8 mouse cellular contexts compared by ENCODE assay signal in the genomic region with DNA sequence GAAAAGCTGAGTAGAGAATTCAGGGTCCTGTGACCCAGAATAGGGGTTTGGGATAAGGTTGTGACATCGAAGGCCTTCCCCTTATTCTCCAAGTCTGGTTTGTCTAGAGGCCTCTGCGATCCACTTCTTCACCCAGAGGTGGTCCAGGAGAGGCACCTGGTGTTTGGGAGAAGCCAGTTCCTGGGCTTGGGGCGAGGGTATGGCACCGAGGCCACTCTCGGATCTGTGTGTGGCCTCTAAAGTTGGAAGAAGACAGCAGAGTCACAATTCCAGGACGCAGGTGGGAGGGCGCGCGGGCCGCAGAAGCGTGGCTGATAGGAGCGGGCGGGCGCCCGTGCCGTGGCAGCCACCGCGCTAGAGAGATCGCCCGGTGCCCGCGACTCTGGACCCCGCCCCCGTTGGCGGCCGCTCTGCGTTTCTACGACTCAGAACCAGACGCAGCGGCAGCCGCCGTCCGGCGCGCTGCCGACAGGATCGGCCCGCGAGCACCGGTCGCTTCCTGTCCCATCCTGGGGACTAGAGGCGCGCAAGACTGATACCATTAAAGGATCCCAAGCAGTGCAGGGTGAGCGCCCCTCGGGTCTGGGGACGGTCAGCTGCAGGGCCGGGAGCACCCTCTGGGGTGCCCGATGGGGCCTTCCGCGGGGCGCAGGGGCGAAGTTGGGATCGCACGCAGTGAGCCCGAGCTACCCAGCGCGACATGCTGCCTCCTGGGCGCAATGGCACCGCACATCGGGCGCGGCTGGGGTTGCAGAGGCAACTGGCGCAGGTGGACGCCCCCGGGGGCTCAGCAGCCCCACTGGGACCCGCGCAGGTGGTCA. TPM values are rescaled to one million over a fixed set of nuclear protein-coding genes. Genes with fewer than 3 reads are reported as not detected.
A peak's percentile ranks its signal among the peaks of the same experiment; 100 is the strongest.
DNase-seq lines count a peak whose midpoint lies in the region; ATAC-seq and TF ChIP-seq lines count a peak whose summit lies in the region.
"Had no signal": no experiment of that assay in that cellular context is flagged by ENCODE, and none has a peak within 500 bp of the region (broad histone marks: within the 10 kb centered on the region; RNA-seq: fewer than 3 reads in every experiment).

A gene (plus strand): TSS at position 402 of the 821 bp plus-strand sequence.

- no peak for ATAC-seq in lung, embryonic 14.5 days (ENCODE audit: insufficient read depth)
- ATAC-seq in forebrain, embryonic 11.5 days (replicated peaks; ENCODE audit: low FRiP score) = peak; percentile 51; the same call in 1 of the 2 replicates
- ATAC-seq in limb, embryonic 11.5 days (ENCODE audit: insufficient number of reproducible peaks, low FRiP score, low TSS enrichment, low read depth) = no peak
- ATAC-seq in stomach, embryonic 15.5 days (ENCODE audit: insufficient read depth, low FRiP score, low read depth) = no peak

- peak within 1 kb of the TSS; percentile 30 for H3K4me3 ChIP-seq in lung, embryonic 14.5 days (ENCODE audit: low read depth, low read length)
- peak within 1 kb of the TSS; percentile 35 for H3K4me3 ChIP-seq in forebrain, embryonic 11.5 days (ENCODE audit: low read depth, low read length)
- peak within 1 kb of the TSS; percentile 39 for H3K4me3 ChIP-seq in limb, embryonic 11.5 days (ENCODE audit: low read depth, low read length)
- peak within 1 kb of the TSS; percentile 28 for H3K4me3 ChIP-seq in stomach, embryonic 15.5 days (replicated peaks)

- no peaks in the 10 kb centered on the region for H3K9me3 ChIP-seq in lung, embryonic 14.5 days (ENCODE audit: low read depth, low read length)
- no peaks in the 10 kb centered on the region for H3K9me3 ChIP-seq in forebrain, embryonic 11.5 days (ENCODE audit: control insufficient read depth, low read length)
- no peaks in the 10 kb centered on the region for H3K9me3 ChIP-seq in limb, embryonic 11.5 days (ENCODE audit: control insufficient read depth, low read length)
- H3K9me3 ChIP-seq in stomach, embryonic 15.5 days = no peaks in the 10 kb centered on the region

- H3K4me2 ChIP-seq in lung, embryonic 14.5 days = peak within 1 kb of the TSS; percentile 58
- peak within 1 kb of the TSS; percentile 77 for H3K4me2 ChIP-seq in forebrain, embryonic 11.5 days (ENCODE audit: low read depth, low read length, severe bottlenecking)
- peak within 1 kb of the TSS; percentile 78 for H3K4me2 ChIP-seq in limb, embryonic 11.5 days (ENCODE audit: low read depth, severe bottlenecking)
- H3K4me2 ChIP-seq in stomach, embryonic 15.5 days = peak within 1 kb of the TSS; percentile 56

- no peak within 1 kb of the TSS for H3K27ac ChIP-seq in lung, embryonic 14.5 days (ENCODE audit: low read depth)
- no peak within 1 kb of the TSS for H3K27ac ChIP-seq in forebrain, embryonic 11.5 days (ENCODE audit: low read depth, low read length)
- no peak within 1 kb of the TSS for H3K27ac ChIP-seq in limb, embryonic 11.5 days (replicated peaks; ENCODE audit: low read depth, low read length)
- no peak within 1 kb of the TSS for H3K27ac ChIP-seq in stomach, embryonic 15.5 days

- H3K36me3 ChIP-seq in lung, embryonic 14.5 days (ENCODE audit: insufficient read depth) = no peaks in the 10 kb centered on the region
- H3K36me3 ChIP-seq in forebrain, embryonic 11.5 days (ENCODE audit: control insufficient read depth, insufficient read depth, low read length) = no peaks in the 10 kb centered on the region
- no peaks in the 10 kb centered on the region for H3K36me3 ChIP-seq in limb, embryonic 11.5 days (ENCODE audit: control insufficient read depth, insufficient read depth, low read length)
- H3K36me3 ChIP-seq in stomach, embryonic 15.5 days = no peaks in the 10 kb centered on the region

- no peak within 1 kb of the TSS for H3K9ac ChIP-seq in lung, embryonic 14.5 days
- peak within 1 kb of the TSS; percentile 37; the same call in 1 of the 2 replicates for H3K9ac ChIP-seq in forebrain, embryonic 11.5 days (ENCODE audit: low read length)
- peak within 1 kb of the TSS; percentile 38 for H3K9ac ChIP-seq in limb, embryonic 11.5 days (ENCODE audit: low read length)
- no peak within 1 kb of the TSS for H3K9ac ChIP-seq in stomach, embryonic 15.5 days

- H3K27me3 ChIP-seq in lung, embryonic 14.5 days (ENCODE audit: insufficient read depth, low read length) = peaks cover 37% of the 10 kb centered on the region
- H3K27me3 ChIP-seq in forebrain, embryonic 11.5 days (ENCODE audit: control insufficient read depth, insufficient read depth, low read length) = peaks cover 31% of the 10 kb centered on the region
- peaks cover 47% of the 10 kb centered on the region for H3K27me3 ChIP-seq in limb, embryonic 11.5 days (ENCODE audit: control insufficient read depth, insufficient read depth, low read length)
- H3K27me3 ChIP-seq in stomach, embryonic 15.5 days (replicated peaks) = peaks cover 55% of the 10 kb centered on the region

- no peaks in the 10 kb centered on the region for H3K4me1 ChIP-seq in lung, embryonic 14.5 days (ENCODE audit: insufficient read depth)
- H3K4me1 ChIP-seq in forebrain, embryonic 11.5 days (replicated peaks; ENCODE audit: control insufficient read depth, insufficient read depth, low read length) = no peaks in the 10 kb centered on the region
- H3K4me1 ChIP-seq in limb, embryonic 11.5 days (ENCODE audit: control insufficient read depth, insufficient read depth, low read length) = 0 out of 2 replicates have a peak, but pooled peaks cover 3% of the 10 kb centered on the region
- H3K4me1 ChIP-seq in stomach, embryonic 15.5 days = peaks cover 5% of the 10 kb centered on the region; the same call in 1 of the 2 replicates

- peak; percentile 9 for DNase-seq in lung, embryonic 14.5 days
- DNase-seq in lung, postnatal 14 days = no peak
- DNase-seq in forebrain, embryonic 11.5 days (ENCODE audit: low spot score) = peak; percentile 60
- peak; percentile 43 for DNase-seq in limb, embryonic 11.5 days (ENCODE audit: low spot score)
- DNase-seq in gastrocnemius, adult 18-20 months (ENCODE audit: low spot score) = no peak
- no peak for DNase-seq in left cerebral cortex, adult 8-10 months (ENCODE audit: low spot score in 2 of 2)

- WGBS in lung, embryonic 14.5 days = 3% methylated on average over 67 of the region's 67 CpGs
- 3% methylated on average over 66 of the region's 67 CpGs for WGBS in forebrain, embryonic 11.5 days
- whole genome bisulfite sequencing in limb, embryonic 11.5 days = 3% methylated on average over 64 of the region's 67 CpGs
- 3% methylated on average over 67 of the region's 67 CpGs for WGBS in stomach, embryonic 15.5 days

- TF ChIP-seq CTCF in lung, embryonic 14.5 days (IDR thresholded peaks at IDR 0.05; ENCODE audit: low read depth) = no peak

RNA-seq across cellular contexts. Expression of the gene that starts here (rescaled TPM):
- polyA plus RNA-seq in lung, embryonic 14.5 days (2014; fragmentation: Nextera tagmentation; extraction: Ambion mirVana) = not detected in 2 replicates
- polyA plus RNA-seq in forebrain, embryonic 11.5 days (2014; fragmentation: Nextera tagmentation; extraction: Ambion mirVana) = not detected in 2 replicates
- polyA plus RNA-seq in limb, embryonic 11.5 days (2014; fragmentation: Nextera tagmentation; extraction: Ambion mirVana) = not detected in 2 replicates
- not detected in 2 replicates for polyA plus RNA-seq in stomach, embryonic 15.5 days (2015; fragmentation: Nextera tagmentation; extraction: Ambion mirVana)
- total RNA-seq in gastrocnemius, adult 18-20 months (2021) = not detected
- 1 to 10 TPM; 2.0 to 2.9 (median 2.6) TPM for total RNA-seq in left cerebral cortex, adult 8-10 months (2022)
- polyA plus RNA-seq: small intestine, adult 2 months had no signal

Comparison
In these comparisons a context has a peak if more than half of its experiments do, and no peak if none do; other contexts are left out.
1. Peak in DNase-seq, H3K4me3 ChIP-seq and H3K4me2 ChIP-seq in lung, embryonic 14.5 days; RNA of the gene not detected or under 1 TPM.
2. Peak in DNase-seq, ATAC-seq, H3K4me3 ChIP-seq, H3K9ac ChIP-seq and H3K4me2 ChIP-seq in forebrain, embryonic 11.5 days; RNA of the gene not detected or under 1 TPM.
3. Peak in DNase-seq, H3K4me3 ChIP-seq, H3K9ac ChIP-seq and H3K4me2 ChIP-seq in limb, embryonic 11.5 days; RNA of the gene not detected or under 1 TPM.